19 mouse cellular contexts compared by ENCODE assay signal in the genomic region with DNA sequence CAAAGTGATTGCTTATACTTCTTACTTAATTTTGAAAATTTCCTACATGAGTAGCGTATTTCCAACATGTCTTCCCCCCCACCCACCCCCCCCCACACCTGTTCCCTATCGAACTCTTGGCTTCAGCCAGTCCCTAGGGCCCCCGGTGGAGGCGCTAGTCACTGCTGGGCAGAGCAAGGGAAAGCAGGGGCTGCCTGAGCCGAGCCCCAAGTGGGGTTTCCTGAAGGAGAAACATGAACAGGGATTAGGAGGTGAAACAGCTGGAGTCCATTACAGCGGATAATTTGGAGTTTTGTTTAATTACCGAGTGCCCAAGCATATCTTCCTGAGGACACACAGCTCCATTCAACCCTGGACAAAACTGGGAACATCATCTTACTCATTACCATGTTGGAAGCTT. TPM values are rescaled to one million over a fixed set of nuclear protein-coding genes. Genes with fewer than 3 reads are reported as not detected.
A peak's percentile ranks its signal among the peaks of the same experiment; 100 is the strongest.
DNase-seq lines count a peak whose midpoint lies in the region; ATAC-seq lines count a peak whose summit lies in the region.
"Had no signal": no experiment of that assay in that cellular context is flagged by ENCODE, and none has a peak within 500 bp of the region (broad histone marks: within the 10 kb centered on the region; RNA-seq: fewer than 3 reads in every experiment).

No protein-coding gene starts in this region.

- ATAC-seq in forebrain, embryonic 12.5 days (ENCODE audit: low FRiP score), result no peak
- no peak for ATAC-seq in forebrain, embryonic 16.5 days
- ATAC-seq in midbrain, embryonic 12.5 days (ENCODE audit: low FRiP score, low read depth), result 0 out of 2 replicates have a peak, but pooled peaks have one; percentile 44
- no peak for ATAC-seq in midbrain, embryonic 16.5 days
- ATAC-seq in embryonic facial prominence, embryonic 13.5 days (ENCODE audit: insufficient number of reproducible peaks, insufficient read depth, low FRiP score, low TSS enrichment, low read depth), result no peak
- ATAC-seq in limb, embryonic 12.5 days (ENCODE audit: insufficient number of reproducible peaks, insufficient read depth, low FRiP score, low TSS enrichment, low read depth), result no peak
- no peak for ATAC-seq in intestine, embryonic 15.5 days
- ATAC-seq: hindbrain, embryonic 16.5 days had no signal

- H3K9me3 ChIP-seq in forebrain, embryonic 12.5 days, result no peaks in the 10 kb centered on the region
- no peaks in the 10 kb centered on the region for H3K9me3 ChIP-seq in forebrain, embryonic 16.5 days (ENCODE audit: control insufficient read depth, low read length)
- H3K9me3 ChIP-seq in midbrain, embryonic 12.5 days, result no peaks in the 10 kb centered on the region
- H3K9me3 ChIP-seq in midbrain, embryonic 16.5 days (replicated peaks; ENCODE audit: control insufficient read depth, low read length, poor library complexity, severe bottlenecking), result no peaks in the 10 kb centered on the region
- no peaks in the 10 kb centered on the region for H3K9me3 ChIP-seq in embryonic facial prominence, embryonic 13.5 days
- H3K9me3 ChIP-seq in limb, embryonic 12.5 days, result no peaks in the 10 kb centered on the region
- no peaks in the 10 kb centered on the region for H3K9me3 ChIP-seq in intestine, embryonic 15.5 days
- H3K9me3 ChIP-seq: heart, embryonic 10.5 days; midbrain, embryonic 10.5 days; stomach, embryonic 15.5 days had no signal

- H3K4me2 ChIP-seq in forebrain, embryonic 12.5 days, result peak overlapping the region; percentile 17; the same call in 1 of the 2 replicates
- no peak overlapping the region for H3K4me2 ChIP-seq in forebrain, embryonic 16.5 days (ENCODE audit: low read length)
- H3K4me2 ChIP-seq in midbrain, embryonic 12.5 days (replicated peaks), result no peak overlapping the region
- no peak overlapping the region; the same call in 1 of the 2 replicates for H3K4me2 ChIP-seq in midbrain, embryonic 16.5 days (ENCODE audit: low read length)
- H3K4me2 ChIP-seq in embryonic facial prominence, embryonic 13.5 days, result peak overlapping the region; percentile 27
- H3K4me2 ChIP-seq in limb, embryonic 12.5 days, result 0 out of 2 replicates have a peak overlapping the region, but pooled peaks have one; percentile 0
- H3K4me2 ChIP-seq in intestine, embryonic 15.5 days (replicated peaks), result no peak overlapping the region
- H3K4me2 ChIP-seq: stomach, embryonic 15.5 days had no signal

- H3K4me3 ChIP-seq in forebrain, embryonic 12.5 days (replicated peaks), result no peak overlapping the region
- no peak overlapping the region for H3K4me3 ChIP-seq in forebrain, embryonic 16.5 days (replicated peaks; ENCODE audit: low read length)
- H3K4me3 ChIP-seq in midbrain, embryonic 12.5 days, result no peak overlapping the region
- no peak overlapping the region for H3K4me3 ChIP-seq in midbrain, embryonic 16.5 days (ENCODE audit: low read depth, low read length)
- no peak overlapping the region for H3K4me3 ChIP-seq in embryonic facial prominence, embryonic 13.5 days
- no peak overlapping the region for H3K4me3 ChIP-seq in limb, embryonic 12.5 days (replicated peaks)
- no peak overlapping the region for H3K4me3 ChIP-seq in intestine, embryonic 15.5 days (replicated peaks)
- H3K4me3 ChIP-seq: heart, embryonic 10.5 days; midbrain, embryonic 10.5 days; stomach, embryonic 15.5 days had no signal

- WGBS in forebrain, embryonic 12.5 days, result 16% methylated on average over 7 of the region's 7 CpGs
- 18% methylated on average over 7 of the region's 7 CpGs for WGBS in forebrain, embryonic 16.5 days
- 22% methylated on average over 7 of the region's 7 CpGs for WGBS in midbrain, embryonic 12.5 days
- 12% methylated on average over 7 of the region's 7 CpGs for WGBS in midbrain, embryonic 16.5 days
- WGBS in embryonic facial prominence, embryonic 13.5 days, result 7% methylated on average over 7 of the region's 7 CpGs
- WGBS in limb, embryonic 12.5 days, result 12% methylated on average over 7 of the region's 7 CpGs
- 45% methylated on average over 7 of the region's 7 CpGs for WGBS in intestine, embryonic 15.5 days

- H3K27ac ChIP-seq in forebrain, embryonic 12.5 days, result no peak overlapping the region
- H3K27ac ChIP-seq in forebrain, embryonic 16.5 days (ENCODE audit: low read length), result no peak overlapping the region
- no peak overlapping the region for H3K27ac ChIP-seq in midbrain, embryonic 12.5 days (replicated peaks)
- H3K27ac ChIP-seq in midbrain, embryonic 16.5 days (ENCODE audit: low read length), result no peak overlapping the region
- H3K27ac ChIP-seq in embryonic facial prominence, embryonic 13.5 days, result no peak overlapping the region
- no peak overlapping the region for H3K27ac ChIP-seq in limb, embryonic 12.5 days
- no peak overlapping the region for H3K27ac ChIP-seq in intestine, embryonic 15.5 days
- H3K27ac ChIP-seq: heart, embryonic 10.5 days; liver, embryonic 14.5 days; midbrain, embryonic 10.5 days; stomach, embryonic 15.5 days had no signal

- no peak for DNase-seq in urinary bladder, adult 2 months (ENCODE audit: low spot score)
- DNase-seq: cerebellum, postnatal 36 days; gastrocnemius, postnatal 36 days; heart, postnatal 14 days; kidney, adult 9 months; lung, postnatal 36 days had no signal

- H3K9ac ChIP-seq in forebrain, embryonic 12.5 days, result no peak overlapping the region
- H3K9ac ChIP-seq in forebrain, embryonic 16.5 days (replicated peaks; ENCODE audit: low read depth, low read length), result no peak overlapping the region
- H3K9ac ChIP-seq in midbrain, embryonic 12.5 days (replicated peaks), result no peak overlapping the region
- H3K9ac ChIP-seq in midbrain, embryonic 16.5 days (ENCODE audit: low read depth, low read length), result no peak overlapping the region
- H3K9ac ChIP-seq in embryonic facial prominence, embryonic 13.5 days, result no peak overlapping the region
- H3K9ac ChIP-seq in limb, embryonic 12.5 days (replicated peaks), result no peak overlapping the region
- H3K9ac ChIP-seq in intestine, embryonic 15.5 days, result no peak overlapping the region
- H3K9ac ChIP-seq: liver, embryonic 14.5 days; stomach, embryonic 15.5 days had no signal

- H3K27me3 ChIP-seq in forebrain, embryonic 12.5 days, result peaks cover 7% of the 10 kb centered on the region; the same call in 1 of the 2 replicates
- H3K27me3 ChIP-seq in forebrain, embryonic 16.5 days (replicated peaks; ENCODE audit: control insufficient read depth, insufficient read depth, low read length), result no peaks in the 10 kb centered on the region; the same call in 1 of the 2 replicates
- H3K27me3 ChIP-seq in midbrain, embryonic 12.5 days, result no peaks in the 10 kb centered on the region
- no peaks in the 10 kb centered on the region for H3K27me3 ChIP-seq in midbrain, embryonic 16.5 days (ENCODE audit: control insufficient read depth, insufficient read depth, low read depth, low read length)
- 0 out of 2 replicates have a peak, but pooled peaks cover 5% of the 10 kb centered on the region for H3K27me3 ChIP-seq in embryonic facial prominence, embryonic 13.5 days
- H3K27me3 ChIP-seq in limb, embryonic 12.5 days, result no peaks in the 10 kb centered on the region
- no peaks in the 10 kb centered on the region for H3K27me3 ChIP-seq in intestine, embryonic 15.5 days (replicated peaks)
- H3K27me3 ChIP-seq: stomach, embryonic 15.5 days had no signal

- H3K36me3 ChIP-seq in forebrain, embryonic 12.5 days (replicated peaks), result no peaks in the 10 kb centered on the region
- no peaks in the 10 kb centered on the region for H3K36me3 ChIP-seq in forebrain, embryonic 16.5 days (ENCODE audit: control insufficient read depth, insufficient read depth)
- H3K36me3 ChIP-seq in midbrain, embryonic 12.5 days, result no peaks in the 10 kb centered on the region
- no peaks in the 10 kb centered on the region for H3K36me3 ChIP-seq in midbrain, embryonic 16.5 days (ENCODE audit: control insufficient read depth, insufficient read depth, low read length)
- H3K36me3 ChIP-seq in embryonic facial prominence, embryonic 13.5 days, result no peaks in the 10 kb centered on the region
- no peaks in the 10 kb centered on the region for H3K36me3 ChIP-seq in limb, embryonic 12.5 days
- no peaks in the 10 kb centered on the region for H3K36me3 ChIP-seq in intestine, embryonic 15.5 days
- H3K36me3 ChIP-seq: heart, embryonic 10.5 days; midbrain, embryonic 10.5 days; stomach, embryonic 15.5 days had no signal

- peaks cover 14% of the 10 kb centered on the region for H3K4me1 ChIP-seq in forebrain, embryonic 12.5 days
- H3K4me1 ChIP-seq in forebrain, embryonic 16.5 days (replicated peaks; ENCODE audit: control insufficient read depth, insufficient read depth, low read length), result peaks cover 19% of the 10 kb centered on the region
- H3K4me1 ChIP-seq in midbrain, embryonic 12.5 days, result peaks cover 22% of the 10 kb centered on the region
- H3K4me1 ChIP-seq in midbrain, embryonic 16.5 days (ENCODE audit: control insufficient read depth, insufficient read depth, low read length), result peaks cover 6% of the 10 kb centered on the region; the same call in 1 of the 2 replicates
- peaks cover 43% of the 10 kb centered on the region for H3K4me1 ChIP-seq in embryonic facial prominence, embryonic 13.5 days
- peaks cover 43% of the 10 kb centered on the region for H3K4me1 ChIP-seq in limb, embryonic 12.5 days (replicated peaks)
- peaks cover 17% of the 10 kb centered on the region; the same call in 1 of the 2 replicates for H3K4me1 ChIP-seq in intestine, embryonic 15.5 days (replicated peaks)

RNA-seq across cellular contexts. Expression of a gene that starts 21.3 kb away (rescaled TPM):
- 8.4 TPM in 2 replicates for polyA plus RNA-seq in forebrain, embryonic 12.5 days (2016; fragmentation: Nextera tagmentation; extraction: Ambion mirVana)
- 6.1 and 12.0 TPM in 2 replicates for polyA plus RNA-seq in forebrain, embryonic 16.5 days (2015; fragmentation: Nextera tagmentation; extraction: Ambion mirVana)
- polyA plus RNA-seq in midbrain, embryonic 12.5 days (2016; fragmentation: Nextera tagmentation; extraction: Ambion mirVana), result 5.4 and 6.0 TPM in 2 replicates
- polyA plus RNA-seq in midbrain, embryonic 16.5 days (2015; fragmentation: Nextera tagmentation; extraction: Ambion mirVana), result 22.8 and 23.3 TPM in 2 replicates
- polyA plus RNA-seq in embryonic facial prominence, embryonic 13.5 days (2015; fragmentation: Nextera tagmentation; extraction: Ambion mirVana), result 10.2 and 12.3 TPM in 2 replicates
- polyA plus RNA-seq in limb, embryonic 12.5 days (2016; fragmentation: Nextera tagmentation; extraction: Ambion mirVana), result 10.9 and 12.0 TPM in 2 replicates
- 15.8 and 17.2 TPM in 2 replicates for polyA plus RNA-seq in intestine, embryonic 15.5 days (2015; fragmentation: Nextera tagmentation; extraction: Ambion mirVana)
- 42.1 and 60.0 TPM in 2 replicates for polyA plus RNA-seq in urinary bladder, adult 2 months (2012; rRNA removed)
- polyA plus RNA-seq: C2C12 had no signal

RNA-seq across cellular contexts. Expression of a gene that starts 24.0 kb away (rescaled TPM):
- polyA plus RNA-seq in forebrain, embryonic 12.5 days (2016; fragmentation: Nextera tagmentation; extraction: Ambion mirVana), result not detected in 2 replicates
- not detected in 2 replicates for polyA plus RNA-seq in forebrain, embryonic 16.5 days (2015; fragmentation: Nextera tagmentation; extraction: Ambion mirVana)
- polyA plus RNA-seq in midbrain, embryonic 12.5 days (2016; fragmentation: Nextera tagmentation; extraction: Ambion mirVana), result not detected in 2 replicates
- not detected in 2 replicates for polyA plus RNA-seq in midbrain, embryonic 16.5 days (2015; fragmentation: Nextera tagmentation; extraction: Ambion mirVana)
- not detected in 2 replicates for polyA plus RNA-seq in embryonic facial prominence, embryonic 13.5 days (2015; fragmentation: Nextera tagmentation; extraction: Ambion mirVana)
- not detected in 2 replicates for polyA plus RNA-seq in limb, embryonic 12.5 days (2016; fragmentation: Nextera tagmentation; extraction: Ambion mirVana)
- polyA plus RNA-seq in intestine, embryonic 15.5 days (2015; fragmentation: Nextera tagmentation; extraction: Ambion mirVana), result not detected in 2 replicates
- not detected in 2 replicates for polyA plus RNA-seq in urinary bladder, adult 2 months (2012; rRNA removed)
- polyA plus RNA-seq: C2C12; heart, embryonic 10.5 days; hindbrain, embryonic 16.5 days; liver, embryonic 14.5 days; midbrain, embryonic 10.5 days; stomach, embryonic 15.5 days had no signal

Comparison
In these comparisons a context has a peak if more than half of its experiments do, and no peak if none do; other contexts are left out.
1. H3K4me2 ChIP-seq: peak in forebrain, embryonic 12.5 days (single experiment), embryonic facial prominence, embryonic 13.5 days (single experiment) and limb, embryonic 12.5 days (single experiment); none in forebrain, embryonic 16.5 days (single experiment), midbrain, embryonic 12.5 days (single experiment), midbrain, embryonic 16.5 days (single experiment) and intestine, embryonic 15.5 days (single experiment).